Mouse (Mus musculus): ENCODE results near the gene Fam20a.

DNA sequence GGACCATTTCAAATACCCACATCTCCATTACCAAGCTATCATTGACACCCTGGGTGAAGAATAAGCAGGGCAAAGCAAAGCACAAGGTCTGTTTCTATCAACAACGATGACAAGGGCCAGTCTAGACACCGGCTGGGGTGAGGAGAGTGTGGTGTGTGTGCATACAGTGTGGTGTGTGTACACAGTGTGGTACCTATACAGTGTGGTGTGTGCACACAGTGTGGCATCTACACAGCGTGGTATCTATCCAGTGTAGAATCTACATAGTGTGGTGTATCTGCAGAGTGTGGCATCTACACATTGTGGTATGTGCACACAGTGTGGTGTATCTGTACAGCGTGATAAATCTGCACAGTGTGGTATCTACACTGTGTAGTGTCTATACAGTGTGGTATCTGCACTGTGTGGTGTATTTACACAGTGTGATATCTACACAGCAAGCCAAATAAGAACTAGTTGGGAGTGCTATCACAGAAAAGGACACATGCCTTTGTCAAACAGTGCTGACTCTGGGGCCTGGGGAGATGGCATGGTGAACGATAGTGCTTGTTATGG lies 24.9 kb downstream of the Fam20a start:
- no peak for TF ChIP-seq CTCF (IDR thresholded peaks at IDR 0.05; ENCODE audit: low read depth, low read length)
- TF ChIP-seq POLR2A (IDR thresholded peaks at IDR 0.05; ENCODE audit: extremely low read depth, insufficient read depth, low read length): no peak

Measured in liver, adult 2 months (tissue).